Mouse (Mus musculus) neural tube, embryonic 14.5 days (tissue): ENCODE data around the gene Kcna7. TPM values are rescaled to one million over a fixed set of nuclear protein-coding genes. Genes with fewer than 3 reads are reported as not detected.

ENCODE experiments used
- ATAC-seq: fragments of 200-750 bp; cut with Nextera tagmentation; 2 replicates; pipeline ENCODE4 v1.8.0; 2017; ENCODE audit warnings: low read depth, mild to moderate bottlenecking, moderate TSS enrichment, moderate library complexity
- H3K27ac ChIP-seq: fragments of 300-500 bp; sonication (generic); 2 replicates; pipeline ENCODE4 v1.5.1; 2014; ENCODE audit warnings: low read depth, mild to moderate bottlenecking, control low read depth, low read length, moderate library complexity, mixed read lengths
- H3K27me3 ChIP-seq: fragments of 300-500 bp; sonication (generic); 2 replicates; pipeline ENCODE4 v1.6.1; 2014; ENCODE audit warnings: low read length; ENCODE audit not compliant: control insufficient read depth, insufficient read depth
- H3K36me3 ChIP-seq: fragments of 300-500 bp; sonication (generic); 2 replicates; pipeline ENCODE4 v1.6.1; 2014; ENCODE audit warnings: low read length, mixed read lengths; ENCODE audit not compliant: control insufficient read depth, insufficient read depth
- H3K4me1 ChIP-seq: fragments of 300-500 bp; sonication (generic); 2 replicates; pipeline ENCODE4 v1.6.1; 2014; ENCODE audit warnings: low read length; ENCODE audit not compliant: control insufficient read depth, insufficient read depth
- H3K4me2 ChIP-seq: fragments of 300-500 bp; sonication (generic); 2 replicates; pipeline ENCODE4 v1.6.1; 2014; ENCODE audit warnings: mild to moderate bottlenecking, low read depth, low read length, control low read depth
- H3K4me3 ChIP-seq: fragments of 300-500 bp; sonication (generic); 2 replicates; pipeline ENCODE4 v1.5.1; 2014; ENCODE audit warnings: low read depth, low read length, control low read depth, mixed read lengths
- H3K9ac ChIP-seq: fragments of 300-500 bp; sonication (generic); replicated peaks from 2 replicates; pipeline ENCODE4 v1.6.1; 2014; ENCODE audit warnings: low read depth, mild to moderate bottlenecking, control low read depth, low read length, mixed read lengths
- H3K9me3 ChIP-seq: fragments of 300-500 bp; sonication (generic); 2 replicates; pipeline ENCODE4 v1.6.1; 2016; ENCODE audit warnings: low read length; ENCODE audit not compliant: control insufficient read depth
- whole genome bisulfite sequencing: fragments of 180-500 bp; shearing (Covaris S2); extraction: QIAGEN DNeasy Blood & Tissue Kit; methylation state at CpG from one replicate; pipeline ENCODE4 v1.1.7; 2014; 5-methylcytosine and 5-hydroxymethylcytosine counted together
- polyA plus RNA-seq: library from polyadenylated mRNA; unstranded; fragments of >200 nt; fragmentation: Nextera tagmentation; extraction: Ambion mirVana; gene quantifications from 2 replicates; pipeline ENCODE4 v1.2.1, GENCODE M21; 2014

Kcna7 gene
- polyA plus RNA-seq, 1 experiment from 2014 or later = not detected

DNA sequence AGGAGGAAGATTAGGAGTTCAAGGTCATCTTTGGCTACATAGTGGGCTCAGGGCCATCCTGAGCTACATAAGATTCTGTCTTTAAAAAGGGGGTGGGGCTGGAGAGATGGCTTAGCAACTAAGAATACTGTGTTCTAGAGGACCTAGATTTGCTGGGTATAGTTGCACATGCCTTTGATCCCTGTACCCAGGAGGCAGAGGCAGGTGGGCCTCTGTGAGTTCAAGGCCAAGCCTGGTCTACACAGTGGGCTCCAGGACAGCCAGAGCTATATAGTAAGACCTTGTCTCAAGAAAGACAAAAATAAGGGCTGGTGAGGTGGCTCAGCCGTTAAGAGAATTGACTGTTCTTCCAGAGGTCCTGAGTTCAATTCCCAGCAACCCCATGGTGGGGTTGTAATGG, 44.5 kb downstream of the Kcna7 start:
- Histone ChIP-seq H3K4me3 (no peak overlapping the region), H3K27me3 (no peaks in the 10 kb centered on the region), H3K36me3 (peaks cover 11% of the 10 kb centered on the region; the same call in 1 of the 2 replicates), H3K9ac (no peak overlapping the region), H3K4me1 (no peaks in the 10 kb centered on the region), H3K27ac (no peak overlapping the region), H3K9me3 (no peaks in the 10 kb centered on the region), H3K4me2 (no peak overlapping the region)
- 86% methylated on average over 1 of the region's 1 CpGs for WGBS
- ATAC-seq = no peak

DNA sequence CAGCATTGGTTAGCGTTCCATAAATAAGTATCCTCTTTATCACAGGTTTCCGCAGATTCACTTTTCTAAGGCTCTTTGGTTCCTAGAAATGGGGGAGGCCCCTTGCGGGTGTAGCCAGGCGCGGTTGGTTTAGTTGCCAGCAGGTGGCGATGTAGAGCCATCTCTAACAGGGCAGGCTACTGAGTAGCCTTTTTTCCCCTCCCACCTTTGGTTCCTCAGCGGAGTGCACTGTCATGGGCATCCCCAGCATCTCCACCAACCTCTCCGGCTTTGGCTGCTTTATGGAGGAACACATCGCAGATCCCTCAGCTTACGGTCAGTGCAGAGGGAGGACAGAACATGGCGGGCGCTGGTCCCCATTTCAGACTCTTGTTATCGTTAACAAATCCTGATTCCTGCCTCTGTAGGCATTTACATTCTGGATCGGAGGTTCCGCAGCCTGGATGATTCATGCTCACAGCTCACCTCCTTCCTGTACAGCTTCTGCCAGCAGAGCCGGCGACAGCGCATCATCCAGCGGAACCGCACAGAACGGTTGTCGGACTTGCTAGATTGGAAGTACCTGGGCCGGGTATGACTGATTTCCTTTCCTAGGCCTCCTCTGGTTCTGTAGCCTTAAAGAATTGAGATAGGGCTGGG, 46.0 kb downstream of the Kcna7 start:
- Histone ChIP-seq H3K4me2 (no peak overlapping the region), H3K27me3 (no peaks in the 10 kb centered on the region), H3K4me1 (no peaks in the 10 kb centered on the region), H3K9ac (no peak overlapping the region), H3K4me3 (no peak overlapping the region), H3K36me3 (peaks cover 11% of the 10 kb centered on the region; the same call in 1 of the 2 replicates), H3K9me3 (no peaks in the 10 kb centered on the region), H3K27ac (no peak overlapping the region)
- peak; percentile 77 for ATAC-seq
- WGBS = 51% methylated on average over 23 of the region's 23 CpGs

- no peaks in the 10 kb centered on the region for H3K9me3 ChIP-seq
- no peak overlapping the region for H3K4me2 ChIP-seq
- H3K27me3 ChIP-seq = no peaks in the 10 kb centered on the region
- H3K4me1 ChIP-seq = peaks cover 17% of the 10 kb centered on the region
- no peak overlapping the region for H3K27ac ChIP-seq
- WGBS = 87% methylated on average over 15 of the region's 15 CpGs
- H3K9ac ChIP-seq = no peak overlapping the region
- ATAC-seq = no peak
- H3K4me3 ChIP-seq = no peak overlapping the region
- H3K36me3 ChIP-seq = peaks cover 24% of the 10 kb centered on the region
These were observed 49.5 kb downstream of the Kcna7 start for GRCm38 (mm10) chr7:45454971-45455370.

GRCm38 (mm10) chr7:45455932-45456696, 50.7 kb downstream of the Kcna7 start:
- H3K4me1 ChIP-seq = peaks cover 24% of the 10 kb centered on the region
- WGBS = 83% methylated on average over 13 of the region's 13 CpGs
- no peak overlapping the region for H3K9ac ChIP-seq
- H3K9me3 ChIP-seq = no peaks in the 10 kb centered on the region
- no peaks in the 10 kb centered on the region for H3K27me3 ChIP-seq
- no peak overlapping the region for H3K4me2 ChIP-seq
- no peak for ATAC-seq
- peaks cover 24% of the 10 kb centered on the region for H3K36me3 ChIP-seq
- H3K27ac ChIP-seq = no peak overlapping the region
- H3K4me3 ChIP-seq = no peak overlapping the region

- Histone ChIP-seq H3K9ac (peak overlapping the region; percentile 81; the same call in 1 of the 2 replicates), H3K4me3 (peak overlapping the region; percentile 78; the same call in 1 of the 2 replicates), H3K9me3 (no peaks in the 10 kb centered on the region), H3K4me1 (peaks cover 24% of the 10 kb centered on the region), H3K27me3 (no peaks in the 10 kb centered on the region), H3K4me2 (peak overlapping the region; percentile 94), H3K27ac (no peak overlapping the region), H3K36me3 (peaks cover 26% of the 10 kb centered on the region)
- ATAC-seq = no peak
- 54% methylated on average over 9 of the region's 9 CpGs for WGBS
These were observed 51.3 kb downstream of the Kcna7 start for GRCm38 (mm10) chr7:45456721-45457203.

- Histone ChIP-seq H3K27me3 (no peaks in the 10 kb centered on the region), H3K4me3 (peak overlapping the region; percentile 78), H3K36me3 (peaks cover 30% of the 10 kb centered on the region), H3K4me2 (peak overlapping the region; percentile 94), H3K9ac (peak overlapping the region; percentile 81), H3K9me3 (no peaks in the 10 kb centered on the region), H3K27ac (no peak overlapping the region), H3K4me1 (peaks cover 24% of the 10 kb centered on the region)
- 68% methylated on average over 10 of the region's 10 CpGs for WGBS
- ATAC-seq = no peak
These were observed 52.0 kb downstream of the Kcna7 start for GRCm38 (mm10) chr7:45457204-45458060.

DNA sequence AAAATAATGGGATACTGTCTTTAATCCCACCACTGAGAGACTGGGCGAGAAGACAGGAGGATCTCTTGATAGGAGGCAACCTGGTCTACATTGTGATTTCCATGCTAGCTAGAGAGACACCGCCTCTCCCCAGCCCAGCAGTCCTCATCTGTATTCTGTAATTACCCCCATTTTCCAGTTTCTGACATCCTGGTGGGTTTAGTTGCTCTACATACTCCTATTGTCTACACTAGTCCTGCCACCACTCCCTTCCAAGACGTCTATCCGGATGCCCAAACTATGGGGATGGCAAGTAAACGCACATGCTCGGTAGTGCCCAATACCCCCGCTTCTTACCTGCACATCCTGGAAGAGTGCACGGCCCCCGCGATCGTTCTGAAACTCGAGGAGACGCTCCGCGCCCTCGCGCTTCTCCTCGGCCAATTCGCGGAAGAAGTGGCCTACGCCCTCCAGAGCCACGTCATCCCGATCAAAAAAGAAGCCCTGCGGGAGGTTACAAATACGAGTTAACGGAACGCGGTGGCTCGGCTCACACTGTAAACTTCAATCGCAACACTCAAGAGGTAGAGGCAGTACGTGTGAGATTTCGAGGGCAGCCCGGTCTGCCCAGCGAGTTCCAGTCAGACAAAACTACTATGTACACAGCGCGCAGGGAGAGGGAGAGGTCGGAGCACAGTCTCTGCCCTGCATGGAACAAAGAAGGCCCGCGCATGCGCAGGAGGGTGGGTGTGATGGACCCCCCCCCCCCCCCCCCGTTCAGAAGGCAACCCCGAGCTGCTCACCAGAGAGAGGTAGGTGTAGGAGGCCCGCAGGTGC, 53.5 kb downstream of the Kcna7 start:
- Histone ChIP-seq H3K4me1 (peaks cover 24% of the 10 kb centered on the region), H3K36me3 (peaks cover 32% of the 10 kb centered on the region), H3K9ac (peak overlapping the region; percentile 81), H3K4me3 (peak overlapping the region; percentile 78), H3K27me3 (no peaks in the 10 kb centered on the region), H3K27ac (peak overlapping the region; percentile 94), H3K4me2 (peak overlapping the region; percentile 94), H3K9me3 (no peaks in the 10 kb centered on the region)
- peak; percentile 76 for ATAC-seq
- under 1% methylated on average over 43 of the region's 43 CpGs for WGBS
